Mouse (Mus musculus) G1E (cell line): ENCODE measurements around the gene Grcc10. TPM values are rescaled to one million over a fixed set of nuclear protein-coding genes. Genes with fewer than 3 reads are reported as not detected.
A peak's percentile ranks its signal among the peaks of the same experiment; 100 is the strongest.

Experiments used
- ATAC-seq: 2 replicates; pipeline ENCODE4 v1.8.0; 2016; ENCODE audit warnings: mild to moderate bottlenecking; ENCODE audit not compliant: insufficient number of reproducible peaks, poor library complexity, low FRiP score, severe bottlenecking; ENCODE audit errors: extremely low read depth
- DNase-seq: peaks from one replicate; pipeline ENCODE4 v3.0.0; 2012; ENCODE audit warnings: low spot score
- H3K27me3 ChIP-seq: 2 replicates; pipeline ENCODE4 v1.6.1; 2012; ENCODE audit warnings: mild to moderate bottlenecking, low read length, inconsistent platforms; ENCODE audit not compliant: insufficient read depth
- H3K36me3 ChIP-seq: replicated peaks from 2 replicates; pipeline ENCODE3; 2012; ENCODE audit warnings: mild to moderate bottlenecking, inconsistent platforms
- H3K4me1 ChIP-seq: 2 replicates; pipeline ENCODE4 v1.6.1; 2012; ENCODE audit warnings: low read depth, low read length, inconsistent platforms, mixed read lengths; ENCODE audit not compliant: insufficient read depth
- H3K4me3 ChIP-seq: 2 replicates; pipeline ENCODE4 v1.5.1; 2012; ENCODE audit warnings: low read depth, mild to moderate bottlenecking, inconsistent platforms, low read length, moderate library complexity, mixed read lengths
- H3K9me3 ChIP-seq: replicated peaks from 2 replicates; pipeline ENCODE4 v1.6.1; 2012; ENCODE audit warnings: inconsistent platforms
- CTCF ChIP-seq: IDR thresholded peaks from 2 replicates; pipeline ENCODE4 v1.5.1; 2012; ENCODE audit warnings: low read depth, low read length, inconsistent platforms, mixed read lengths
- GATA1 ChIP-seq: IDR thresholded peaks from 2 replicates; pipeline ENCODE4 v1.6.1; 2012; ENCODE audit warnings: borderline replicate concordance, low read length, inconsistent platforms, mixed read lengths
- GATA2 ChIP-seq: IDR thresholded peaks from 2 replicates; pipeline ENCODE4 v1.6.1; 2012; ENCODE audit warnings: low read depth, low read length, inconsistent platforms, borderline replicate concordance
- POLR2AphosphoS5 ChIP-seq: IDR thresholded peaks from 2 replicates; pipeline ENCODE4 v1.6.1; 2012; ENCODE audit warnings: low read depth, low read length, inconsistent platforms; ENCODE audit not compliant: insufficient replicate concordance
- TAL1 ChIP-seq: conservative IDR thresholded peaks from 2 replicates; pipeline ENCODE4 v1.6.1; 2012; ENCODE audit warnings: low read depth, low read length, inconsistent platforms, mixed read lengths
- polyA plus RNA-seq: library from polyadenylated mRNA; stranded (reverse); fragments of >175 nt; gene quantifications from 2 replicates; pipeline ENCODE4 v1.2.3, GENCODE M21; 2012
- total RNA-seq, 2 experiments: library from RNA; stranded (forward) in 1 of 2; stranded (reverse) in 1 of 2; fragments of 200-1000 nt in 1 of 2; fragments of >200 nt in 1 of 2; fragmentation: Nextera tagmentation in 1 of 2; gene quantifications; 2 replicates each; pipeline ENCODE4 v1.2.3; 2014 to 2017

Gene Grcc10
- total and polyA plus RNA-seq, 3 experiments: 38.8 to 130 (median 61.7) TPM

GRCm38 (mm10) chr6:124743647-124744046 is 2.5 kb upstream of the Grcc10 start:
- Histone ChIP-seq H3K36me3 (peaks cover 48% of the 10 kb centered on the region), H3K4me3 (no peak overlapping the region), H3K27me3 (peaks cover 3% of the 10 kb centered on the region; the same call in 1 of the 2 replicates), H3K4me1 (peaks cover 73% of the 10 kb centered on the region), H3K9me3 (no peaks in the 10 kb centered on the region)
- TF ChIP-seq GATA1: no peak
- no peak for TF ChIP-seq GATA2
- TF ChIP-seq CTCF: no peak
- no peak for TF ChIP-seq TAL1
- TF ChIP-seq POLR2AphosphoS5: no peak
- DNase-seq: no peak
- ATAC-seq: no peak

GRCm38 (mm10) chr6:124742839-124743514 is 1.8 kb upstream of the Grcc10 start:
- TF ChIP-seq CTCF (no peak), TAL1 (no peak), GATA2 (no peak), GATA1 (no peak), POLR2AphosphoS5 (no peak)
- Histone ChIP-seq H3K4me3 (no peak overlapping the region), H3K27me3 (peaks cover 3% of the 10 kb centered on the region; the same call in 1 of the 2 replicates), H3K4me1 (peaks cover 79% of the 10 kb centered on the region), H3K36me3 (peaks cover 45% of the 10 kb centered on the region), H3K9me3 (no peaks in the 10 kb centered on the region)
- ATAC-seq (no peak), DNase-seq (no peak)

- no peak for ATAC-seq
- H3K27me3 ChIP-seq: no peaks in the 10 kb centered on the region
Measured at GRCm38 (mm10) chr6:124741842-124742241, 668 bp upstream of the Grcc10 start.

GRCm38 (mm10) chr6:124740211-124740887 is 825 bp downstream of the Grcc10 start:
- H3K4me1 ChIP-seq: peaks cover 68% of the 10 kb centered on the region
- H3K9me3 ChIP-seq: no peaks in the 10 kb centered on the region
- DNase-seq (peak; percentile 65), ATAC-seq (peak; percentile 24)
- H3K27me3 ChIP-seq: no peaks in the 10 kb centered on the region
- H3K36me3 ChIP-seq: peaks cover 30% of the 10 kb centered on the region
- TF ChIP-seq CTCF (no peak), GATA2 (no peak), GATA1 (no peak), TAL1 (no peak; the same call in 1 of the 2 replicates), POLR2AphosphoS5 (peak; percentile 100)
- peak overlapping the region; percentile 72 for H3K4me3 ChIP-seq

More at GRCm38 (mm10) chr6:124741842-124742241, 668 bp upstream of the Grcc10 start:
- Histone ChIP-seq H3K4me1 (peaks cover 78% of the 10 kb centered on the region), H3K36me3 (peaks cover 33% of the 10 kb centered on the region), H3K4me3 (peak overlapping the region; percentile 41; the same call in 1 of the 2 replicates), H3K9me3 (no peaks in the 10 kb centered on the region)
- TF ChIP-seq GATA2: no peak
- TF ChIP-seq CTCF: no peak
- TF ChIP-seq TAL1: no peak
- TF ChIP-seq GATA1: no peak
- TF ChIP-seq POLR2AphosphoS5: no peak
- DNase-seq: no peak

- ATAC-seq (no peak), DNase-seq (no peak)
- H3K4me3 ChIP-seq: peak overlapping the region; percentile 72; the same call in 1 of the 2 replicates
- H3K27me3 ChIP-seq: no peaks in the 10 kb centered on the region
- no peaks in the 10 kb centered on the region for H3K9me3 ChIP-seq
- TF ChIP-seq TAL1 (no peak), CTCF (no peak), GATA2 (no peak), POLR2AphosphoS5 (no peak), GATA1 (no peak)
- H3K36me3 ChIP-seq: peaks cover 22% of the 10 kb centered on the region
- peaks cover 63% of the 10 kb centered on the region for H3K4me1 ChIP-seq
Measured at GRCm38 (mm10) chr6:124739231-124739796, 1.9 kb downstream of the Grcc10 start.

- no peaks in the 10 kb centered on the region for H3K9me3 ChIP-seq
- peak within 1 kb of the TSS; percentile 61; the same call in 1 of the 2 replicates for H3K4me3 ChIP-seq
- peaks cover 19% of the 10 kb centered on the region for H3K36me3 ChIP-seq
- no peak for TF ChIP-seq POLR2AphosphoS5
- no peak for TF ChIP-seq GATA2
- TF ChIP-seq CTCF: no peak
- no peak for TF ChIP-seq GATA1
- TF ChIP-seq TAL1: no peak
- ATAC-seq (0 out of 2 replicates have a peak, but pooled peaks have one; percentile 3), DNase-seq (no peak)
- H3K4me1 ChIP-seq: peaks cover 66% of the 10 kb centered on the region
- no peaks in the 10 kb centered on the region for H3K27me3 ChIP-seq
Measured at GRCm38 (mm10) chr6:124738511-124739023, 2.6 kb downstream of the Grcc10 start, which contains the start of gene Ptpn6. TSS of gene Ptpn6 (minus strand) at chr6:124738714.
